Mouse (Mus musculus): Measurements from ENCODE around the gene 1700010B08Rik. TPM values are rescaled to one million over a fixed set of nuclear protein-coding genes. Genes with fewer than 3 reads are reported as not detected.

The 1700010B08Rik gene
- polyA plus RNA-seq, 1 experiment from 2014 or later = not detected

Small RNA genes lying within 50 kb of the gene (microRNA-seq; reads per million reads assigned to microRNA genes)
- gene Mir6340 = not detected

Other genes starting within 250 kb of the 1700010B08Rik start
- not detected in 2 replicates for gene 1700021F07Rik, start 196.8 kb upstream of the 1700010B08Rik start, polyA plus RNA-seq (2015; fragmentation: Nextera tagmentation; extraction: Ambion mirVana)
- gene Ankrd60, start 141.1 kb upstream of the 1700010B08Rik start, polyA plus RNA-seq (2015; fragmentation: Nextera tagmentation; extraction: Ambion mirVana) = not detected in 2 replicates
- 29.7 and 32.5 TPM in 2 replicates for gene Rab22a, start 59.7 kb upstream of the 1700010B08Rik start, polyA plus RNA-seq (2015; fragmentation: Nextera tagmentation; extraction: Ambion mirVana)
- gene Vapb, start 18.1 kb downstream of the 1700010B08Rik start, polyA plus RNA-seq (2015; fragmentation: Nextera tagmentation; extraction: Ambion mirVana) = 8.0 and 9.8 TPM in 2 replicates

All from heart, embryonic 15.5 days (tissue).